Mouse (Mus musculus) megakaryocyte progenitor cell, adult 5-6 weeks (primary cell): ENCODE data around the gene Rem1. TPM values are rescaled to one million over a fixed set of nuclear protein-coding genes. Genes with fewer than 3 reads are reported as not detected.
"Not testable (repeated sequence)": the region's sequence is repeated elsewhere in the genome, so short reads cannot be mapped to it uniquely, and the experiment has no call there.

Experiments used
- ATAC-seq: replicated peaks from 2 replicates; pipeline ENCODE4 v1.8.0; 2016; ENCODE audit warnings: mild to moderate bottlenecking, moderate TSS enrichment, inconsistent platforms; ENCODE audit not compliant: poor library complexity
- total RNA-seq, 2 experiments: library from RNA; stranded (forward) in 1 of 2; stranded (reverse) in 1 of 2; fragments of 157-497, 149-512 nt in 1 of 2; fragments of 200-1000 nt in 1 of 2; gene quantifications; 2 replicates each; pipeline versions ENCODE4 v1.2.3 to v1.2.4; 2015 to 2017

Gene Rem1
- total RNA-seq, 2 experiments from 2014 or later: 0.87 TPM; not detected in 1

DNA sequence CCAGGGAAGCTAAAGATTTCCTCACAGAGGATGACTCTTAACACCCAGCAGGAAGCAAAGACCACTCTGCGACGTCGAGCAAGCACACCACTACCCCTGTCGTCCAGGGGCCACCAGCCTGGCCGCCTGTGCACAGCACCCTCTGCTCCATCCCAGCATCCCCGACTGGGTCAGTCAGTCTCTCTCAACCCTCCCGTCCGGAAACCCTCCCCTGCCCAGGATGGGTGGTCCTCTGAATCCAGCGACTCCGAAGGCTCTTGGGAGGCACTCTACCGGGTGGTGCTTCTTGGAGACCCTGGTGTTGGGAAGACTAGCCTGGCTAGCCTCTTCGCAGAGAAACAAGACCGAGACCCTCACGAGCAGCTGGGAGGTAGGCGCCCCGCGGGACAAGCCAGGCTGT, 1.3 kb downstream of the Rem1 start:
- ATAC-seq: no peak

DNA sequence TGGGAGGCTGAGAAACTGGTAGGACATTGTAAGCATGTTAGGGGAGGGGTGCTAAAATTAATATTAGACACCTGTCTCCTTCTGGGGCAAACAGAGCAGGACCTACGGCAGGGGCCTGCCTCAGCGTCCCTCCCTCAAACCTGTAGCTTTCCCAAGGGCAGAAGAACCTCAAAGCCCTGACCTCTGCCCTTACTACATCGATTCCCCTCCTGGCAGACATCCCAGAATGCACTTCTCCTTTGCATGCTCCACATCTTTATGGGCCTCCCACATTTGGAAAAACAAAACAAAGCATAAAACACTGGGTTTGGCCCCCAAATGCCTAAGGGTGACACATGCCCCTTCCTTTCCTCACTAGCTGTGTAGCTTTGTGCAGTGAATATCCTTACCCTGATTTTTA, 2.5 kb downstream of the Rem1 start:
- ATAC-seq: no peak

DNA sequence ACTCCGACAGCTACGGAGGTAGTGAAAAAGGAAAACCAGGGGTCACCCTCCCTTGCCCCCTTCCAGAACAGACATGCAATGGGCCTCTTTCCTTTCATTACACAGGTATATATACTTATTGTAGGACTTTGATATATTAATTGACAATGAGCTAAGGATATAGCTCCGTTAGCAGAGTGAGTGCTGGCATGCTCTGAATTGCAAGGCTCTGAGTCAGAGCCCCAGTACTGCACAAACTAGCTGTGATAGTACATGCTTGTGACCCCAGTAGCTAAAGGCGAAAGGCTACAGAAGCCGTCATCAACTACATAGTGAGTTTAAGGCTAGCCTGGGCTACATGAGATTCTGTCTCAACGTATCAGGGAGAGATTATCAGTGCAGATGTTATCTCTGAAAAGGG, 3.2 kb downstream of the Rem1 start:
- no peak for ATAC-seq

DNA sequence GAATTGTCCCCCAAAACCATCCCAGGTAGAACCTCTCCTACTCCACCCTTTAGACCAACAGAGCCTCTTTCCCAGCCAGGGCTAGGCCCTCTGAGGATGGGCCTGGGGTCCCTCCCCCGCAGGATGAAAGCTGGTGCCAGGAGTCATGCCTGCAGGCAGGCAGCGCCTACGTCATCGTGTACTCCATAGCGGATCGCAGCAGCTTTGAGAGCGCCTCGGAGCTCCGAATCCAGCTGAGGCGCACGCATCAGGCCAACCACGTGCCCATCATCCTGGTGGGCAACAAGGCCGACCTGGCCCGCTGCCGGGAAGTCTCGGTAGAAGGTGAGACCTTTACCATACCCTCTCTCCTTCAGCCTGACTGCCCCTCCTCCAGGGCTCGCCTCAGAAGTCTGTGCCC, 6.6 kb downstream of the Rem1 start:
- ATAC-seq: no peak

DNA sequence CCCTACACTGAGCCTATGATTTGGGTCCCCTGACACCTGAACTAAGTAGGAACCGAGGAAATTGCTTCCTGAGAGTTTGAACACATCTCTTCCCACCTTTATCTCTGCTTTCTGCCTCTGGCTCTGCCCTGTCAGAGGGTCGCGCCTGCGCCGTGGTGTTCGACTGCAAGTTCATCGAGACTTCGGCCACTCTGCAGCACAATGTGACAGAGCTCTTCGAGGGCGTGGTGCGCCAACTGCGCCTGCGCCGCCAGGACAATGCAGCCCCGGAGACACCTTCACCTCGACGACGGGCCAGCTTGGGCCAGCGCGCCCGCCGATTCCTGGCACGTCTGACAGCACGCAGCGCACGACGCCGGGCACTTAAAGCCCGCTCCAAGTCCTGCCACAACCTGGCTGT, 7.6 kb downstream of the Rem1 start:
- ATAC-seq: no peak

DNA sequence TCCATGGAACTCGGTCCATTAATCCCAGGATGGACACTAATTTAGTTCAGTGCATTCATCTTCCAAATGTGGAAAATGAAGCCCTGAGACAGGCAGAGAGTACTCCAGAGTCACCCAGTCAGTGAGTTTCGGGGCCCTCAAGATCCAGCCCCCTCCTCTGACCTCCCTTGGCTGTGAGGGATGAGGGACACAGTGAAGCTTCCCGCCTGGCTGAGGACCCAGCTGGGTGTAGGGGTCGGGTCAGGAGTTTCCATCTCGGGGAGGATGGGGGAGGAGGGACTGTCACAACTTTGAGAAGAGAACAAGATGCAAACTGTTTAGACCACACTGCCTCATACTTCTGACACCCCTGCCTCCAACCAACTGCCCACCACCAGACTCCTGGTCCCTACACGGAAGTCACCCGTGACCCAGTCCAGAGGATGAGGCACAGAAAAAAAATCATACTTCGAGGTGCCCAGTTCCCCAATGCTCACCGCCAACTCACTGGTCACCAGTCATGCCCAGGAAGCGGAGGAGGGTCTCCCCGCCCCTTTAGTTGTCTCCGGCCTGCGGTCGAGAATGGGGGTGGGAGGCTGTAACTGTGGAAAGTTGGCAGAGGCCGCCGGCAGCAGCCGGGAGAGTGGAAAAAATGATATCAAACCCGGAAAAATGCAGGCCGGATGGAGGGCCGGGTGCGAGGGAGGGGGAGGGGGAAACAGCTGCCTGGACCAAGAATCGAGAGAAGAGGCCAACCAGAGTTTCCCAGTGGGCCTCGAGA, 9.7 kb downstream of the Rem1 start:
- no peak for ATAC-seq

DNA sequence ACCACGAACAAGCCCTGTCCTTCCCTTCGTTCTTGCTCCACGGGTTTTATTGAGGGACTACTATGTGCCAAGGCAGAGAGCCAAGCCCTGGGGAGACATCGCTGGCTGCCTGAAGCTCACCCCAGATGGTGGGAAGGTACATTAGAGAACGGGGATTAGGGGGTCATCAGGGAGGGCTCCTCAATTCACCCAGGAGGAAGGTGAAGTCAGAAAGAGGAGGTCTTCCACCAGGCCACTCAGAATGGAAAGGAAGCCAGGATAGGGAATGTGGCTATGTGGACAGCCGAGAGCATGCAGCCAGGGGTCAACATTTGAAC, 10.2 kb downstream of the Rem1 start:
- no peak for ATAC-seq

DNA sequence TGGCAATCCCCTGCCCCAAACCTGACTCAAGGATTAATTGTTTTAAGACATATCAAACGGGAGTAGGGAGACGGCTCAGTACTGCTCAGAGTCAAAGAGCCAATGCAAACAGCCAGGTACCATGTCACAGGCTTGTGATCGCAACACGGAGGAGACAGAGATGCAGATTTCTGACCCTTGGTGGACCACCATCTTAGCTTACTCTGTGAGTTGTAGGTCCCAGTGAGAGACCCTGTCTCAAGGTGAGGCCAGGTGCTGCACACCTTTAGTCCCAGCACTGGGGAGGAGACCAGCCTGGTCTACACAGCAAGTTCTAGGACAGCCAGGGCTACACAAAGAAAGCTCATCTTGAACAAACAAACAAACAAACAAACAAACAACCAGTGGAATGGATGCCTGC, 10.6 kb downstream of the Rem1 start:
- no peak for ATAC-seq

DNA sequence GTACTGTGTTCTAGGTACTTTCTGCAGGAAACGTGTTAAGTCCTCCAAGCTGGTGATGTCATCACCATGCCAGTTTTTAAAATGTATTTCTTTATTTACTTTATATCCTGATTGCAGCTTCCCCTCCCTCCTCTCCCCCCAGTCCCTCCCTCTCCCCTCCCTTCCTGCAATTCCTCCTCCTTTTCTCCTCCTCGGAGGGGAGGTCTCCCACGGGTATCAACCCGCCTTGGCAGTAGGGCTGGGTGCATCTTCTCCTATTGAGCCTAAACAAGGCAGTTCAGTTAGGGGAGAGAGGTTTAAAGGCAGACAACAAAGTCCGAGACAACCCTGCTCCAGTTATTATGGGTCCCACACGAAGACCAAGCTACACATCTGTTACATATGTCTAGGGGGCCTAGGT, 12.1 kb downstream of the Rem1 start:
- no peak for ATAC-seq

DNA sequence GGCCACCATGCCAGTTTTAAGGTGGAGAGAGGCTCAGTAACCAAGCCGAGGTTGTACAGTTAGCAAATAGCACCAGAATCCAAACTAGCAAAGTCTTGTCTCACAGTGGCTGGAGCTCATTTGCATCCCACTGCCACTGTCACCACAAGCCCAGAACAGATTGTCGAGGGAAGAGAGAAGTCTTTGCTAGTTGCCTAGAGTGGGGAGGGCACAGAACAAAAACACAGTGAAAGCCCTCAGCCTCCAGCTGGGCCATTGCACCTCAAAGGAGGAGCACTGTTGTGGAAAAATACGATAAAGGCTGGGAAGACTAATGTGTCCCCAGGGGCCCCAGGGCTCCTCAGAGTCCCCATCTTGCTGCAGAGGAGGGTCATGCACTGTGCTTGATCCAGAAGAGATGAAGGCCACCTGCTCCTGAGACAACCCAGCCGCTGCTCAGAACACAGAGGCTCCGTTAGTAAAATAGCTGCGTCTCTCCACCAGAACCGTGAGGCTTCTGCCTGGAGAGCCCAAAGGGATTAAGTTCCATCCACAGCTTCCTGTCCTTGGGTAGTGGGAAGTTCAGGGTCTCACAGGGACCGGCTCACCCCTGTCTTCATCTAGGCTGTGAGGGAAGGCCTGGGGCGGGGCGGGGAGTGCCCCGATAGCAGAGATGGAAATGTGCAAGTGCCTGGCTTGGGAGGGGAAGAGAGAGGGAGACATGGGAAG, 12.8 kb downstream of the Rem1 start:
- ATAC-seq: no peak

DNA sequence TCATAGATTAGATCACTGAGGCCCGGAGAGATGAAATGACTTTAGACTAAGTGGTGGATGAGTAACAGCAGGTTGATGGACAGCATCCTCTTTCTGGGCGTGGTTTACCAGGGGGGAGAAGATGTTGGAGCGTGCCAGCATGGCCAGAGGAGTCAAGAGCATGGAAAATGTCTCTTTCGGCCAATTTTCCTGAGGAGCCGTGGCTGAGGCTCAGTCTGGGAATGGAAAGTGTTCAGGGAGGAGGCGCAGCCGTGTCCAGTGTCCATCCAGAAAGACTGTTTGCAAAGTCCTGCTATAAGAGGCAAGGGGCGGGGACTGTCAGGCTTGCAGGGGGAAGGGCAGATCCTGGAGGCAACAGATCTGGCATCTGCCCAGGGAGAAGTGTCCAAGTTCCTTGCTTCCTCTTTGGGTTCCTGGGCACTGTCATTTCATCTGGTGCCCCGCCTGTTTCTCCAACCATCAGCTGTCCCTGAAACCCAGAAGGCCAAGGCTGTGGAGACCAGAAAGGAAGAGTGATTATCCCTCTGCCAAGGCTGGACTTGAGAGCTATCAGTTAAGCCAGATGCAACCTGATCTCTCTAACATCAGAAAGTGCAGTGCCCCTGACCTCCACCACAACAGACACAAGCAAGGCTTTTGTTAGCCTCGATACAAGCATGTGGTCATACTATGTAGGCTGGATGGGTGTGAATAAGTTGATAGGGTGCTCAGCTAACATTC, 26.3 kb downstream of the Rem1 start:
- peak; percentile 73 for ATAC-seq

DNA sequence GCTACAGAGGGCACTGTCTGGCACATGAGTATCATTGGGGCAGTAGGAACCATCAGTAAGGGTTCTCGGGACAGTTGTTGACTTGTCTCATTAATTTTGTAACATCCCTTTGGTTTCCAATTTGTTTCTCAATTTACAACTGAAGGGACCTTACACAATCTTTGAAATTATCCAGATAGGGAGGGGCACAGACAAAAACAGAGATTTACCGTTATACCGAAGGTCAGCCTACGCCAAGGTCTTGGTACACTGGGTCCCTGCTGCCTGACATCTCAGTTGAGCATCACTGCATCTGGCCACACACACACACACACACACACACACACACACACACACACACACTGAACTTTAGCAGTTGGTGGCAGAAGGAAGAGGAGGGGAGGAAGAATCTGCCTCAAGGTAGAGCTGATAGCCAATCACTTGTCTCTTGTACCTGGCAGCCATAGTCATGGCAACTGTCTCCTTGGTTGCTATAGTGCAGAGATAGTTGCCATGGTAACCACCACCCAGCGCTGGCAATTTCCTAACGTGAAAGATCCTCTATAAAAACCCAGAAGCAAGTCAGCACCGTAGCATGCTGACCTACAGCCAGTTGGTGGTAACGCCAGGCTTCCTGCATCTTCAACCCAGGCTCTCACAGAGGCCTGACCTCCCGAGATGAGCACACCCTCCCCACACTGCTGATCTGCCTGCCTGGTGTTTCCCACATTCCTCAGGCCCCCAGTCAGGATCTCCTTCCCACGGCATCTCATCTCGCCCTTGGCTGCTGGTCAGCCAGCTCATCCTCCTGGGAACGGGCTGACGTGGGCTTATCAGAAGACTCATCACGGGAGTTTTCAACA, 27.3 kb downstream of the Rem1 start:
- peak; percentile 51 for ATAC-seq

DNA sequence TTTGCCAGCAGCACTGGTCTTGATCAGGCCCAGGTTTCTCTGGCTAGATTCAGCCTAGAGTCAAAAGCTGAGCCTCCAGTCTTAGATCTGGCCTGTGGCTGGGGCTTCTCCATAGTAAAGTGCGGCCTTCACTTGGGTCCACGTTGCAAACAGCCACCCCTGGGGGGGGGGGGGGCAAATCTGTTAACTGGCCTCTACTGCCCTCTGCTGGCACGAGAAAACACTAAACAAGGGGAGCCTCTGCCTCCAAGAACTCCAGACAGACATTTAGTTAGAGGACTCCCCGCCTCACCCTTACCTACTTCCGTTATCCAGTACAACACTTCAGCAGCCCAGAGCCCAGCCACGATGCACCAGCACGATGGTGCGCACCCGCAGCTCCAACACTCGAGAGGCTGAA, 30.6 kb downstream of the Rem1 start:
- 0 out of 2 replicates have a peak, but pooled peaks have one; percentile 26 for ATAC-seq

DNA sequence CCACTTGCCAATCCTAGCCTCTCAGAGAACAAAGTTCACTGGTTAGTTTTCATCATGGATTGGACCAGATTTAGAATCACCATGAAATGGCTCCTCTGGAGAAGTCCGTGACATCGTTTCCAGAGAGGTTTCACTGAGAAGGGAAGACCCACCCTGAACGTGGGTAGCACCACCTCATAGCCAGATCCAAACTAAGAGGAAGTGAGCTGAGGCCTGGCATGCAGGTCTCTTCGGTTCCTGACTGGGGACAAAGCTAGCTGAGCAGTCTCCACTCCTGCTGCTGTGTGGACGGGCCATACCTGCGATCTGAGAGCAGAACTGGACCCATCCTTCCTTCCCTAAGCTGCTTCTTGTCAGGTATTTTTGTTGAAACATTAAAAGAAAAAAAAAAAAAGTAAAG, 34.4 kb downstream of the Rem1 start:
- peak; percentile 72 for ATAC-seq

DNA sequence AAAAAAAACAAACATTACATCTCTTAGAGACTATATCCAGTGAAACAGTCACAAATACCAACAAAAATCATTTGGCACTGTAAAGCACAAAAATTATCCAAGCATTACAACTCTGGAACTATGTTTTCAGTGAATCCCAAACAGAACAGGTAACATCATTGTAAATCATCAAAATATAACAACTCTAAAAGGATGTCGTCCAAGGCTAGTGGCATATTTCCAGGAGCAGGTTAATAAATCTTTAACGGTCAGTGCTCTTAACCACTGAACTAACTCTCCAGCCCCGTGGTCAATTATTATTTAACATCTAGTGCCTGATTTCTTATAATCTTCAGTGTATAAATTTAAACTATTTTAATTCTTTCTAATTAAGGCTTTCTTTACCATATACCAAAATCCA, 39.4 kb downstream of the Rem1 start:
- not testable (repeated sequence) for ATAC-seq

DNA sequence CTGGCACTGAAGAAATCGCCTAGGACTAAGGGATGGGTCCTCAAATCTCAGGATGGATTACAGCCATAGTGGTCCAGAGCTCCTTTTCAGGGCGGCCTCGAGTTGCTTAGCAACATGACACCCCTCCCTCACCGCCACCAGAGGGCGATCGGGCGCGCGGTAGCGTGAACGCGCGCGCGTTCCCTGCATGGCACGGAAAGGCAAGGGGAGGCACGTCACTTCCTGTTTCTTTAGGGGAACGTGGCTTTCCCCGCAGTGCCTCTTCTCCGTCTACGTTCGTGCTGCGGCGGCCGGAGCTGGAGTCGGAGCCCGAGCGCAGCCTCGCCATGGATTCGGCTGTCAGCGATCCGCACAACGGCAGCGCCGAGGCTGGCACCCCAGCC, 42.5 kb downstream of the Rem1 start, which contains the start of gene H13:
H13 (plus strand) TSS at position 206 of the 383 bp plus-strand sequence.
- peak; percentile 92 for ATAC-seq

DNA sequence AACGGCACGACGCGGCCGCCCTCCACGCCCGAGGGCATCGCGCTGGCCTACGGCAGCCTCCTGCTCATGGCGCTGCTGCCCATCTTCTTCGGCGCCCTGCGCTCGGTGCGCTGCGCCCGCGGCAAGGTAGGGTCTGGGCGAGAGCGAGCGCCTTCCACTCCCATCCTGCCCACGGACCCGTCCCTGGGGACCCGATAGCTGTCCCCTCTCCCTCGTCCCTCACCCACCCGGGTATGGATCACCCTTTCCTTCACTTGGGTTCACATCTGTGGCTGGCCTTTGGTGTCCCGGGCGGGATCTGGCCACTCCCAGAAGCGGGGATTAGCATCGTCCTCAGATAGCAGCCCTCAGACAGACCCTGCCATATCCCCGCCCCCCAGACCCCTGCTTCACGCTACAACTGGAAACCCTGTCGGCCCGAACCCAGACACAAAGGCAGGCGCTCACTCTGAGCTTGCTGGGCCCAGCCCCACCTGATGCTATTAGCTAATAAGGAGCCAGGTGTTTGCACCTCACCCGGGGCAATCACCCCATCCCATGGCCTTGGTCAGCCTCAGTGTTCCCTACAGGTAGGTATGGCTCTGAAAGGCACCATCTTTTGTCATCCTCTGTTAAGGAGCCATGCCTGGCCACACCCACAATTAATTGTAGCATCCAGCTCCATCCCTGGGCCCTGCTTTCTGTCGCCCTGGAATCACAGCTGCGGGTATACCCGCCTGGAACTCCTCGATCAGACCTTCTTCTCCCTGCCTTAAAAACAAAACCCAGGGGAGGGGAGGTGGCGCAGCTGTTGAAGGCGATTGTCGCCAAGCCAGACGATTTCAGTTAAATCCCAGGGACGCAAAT, 43.1 kb downstream of the Rem1 start:
- ATAC-seq: no peak

DNA sequence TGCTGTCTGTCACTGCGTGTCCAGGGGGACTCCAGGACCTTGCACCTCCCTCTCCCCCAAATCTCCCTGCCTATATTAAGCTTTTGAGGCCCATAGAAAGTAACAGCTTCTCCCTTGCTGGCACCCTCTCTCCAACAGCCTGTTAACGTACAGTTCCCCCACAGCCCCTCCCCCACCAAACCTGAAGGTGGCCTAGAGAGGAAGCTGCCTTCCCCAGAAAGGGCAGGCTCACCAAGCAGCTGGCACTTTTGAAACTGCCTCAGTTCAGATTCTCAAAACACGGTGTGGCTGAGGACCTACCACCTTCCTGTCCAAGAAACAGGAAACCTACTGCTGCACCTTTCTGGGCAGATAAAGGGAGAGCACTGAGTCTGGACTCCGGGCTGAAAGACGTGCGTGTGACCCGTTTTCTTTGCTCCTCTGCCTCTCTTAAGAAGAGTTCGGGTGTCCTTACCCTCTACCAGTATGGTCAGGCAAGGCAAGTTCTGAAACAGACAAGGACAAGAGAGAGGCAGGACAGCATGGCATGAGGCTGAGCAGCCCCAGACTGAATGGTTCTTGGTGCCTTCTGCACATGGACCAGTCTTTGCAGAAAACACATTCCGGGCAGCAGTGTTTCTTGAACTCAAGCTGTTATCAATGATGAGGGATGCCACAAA, 44.4 kb downstream of the Rem1 start:
- peak; percentile 44 for ATAC-seq

DNA sequence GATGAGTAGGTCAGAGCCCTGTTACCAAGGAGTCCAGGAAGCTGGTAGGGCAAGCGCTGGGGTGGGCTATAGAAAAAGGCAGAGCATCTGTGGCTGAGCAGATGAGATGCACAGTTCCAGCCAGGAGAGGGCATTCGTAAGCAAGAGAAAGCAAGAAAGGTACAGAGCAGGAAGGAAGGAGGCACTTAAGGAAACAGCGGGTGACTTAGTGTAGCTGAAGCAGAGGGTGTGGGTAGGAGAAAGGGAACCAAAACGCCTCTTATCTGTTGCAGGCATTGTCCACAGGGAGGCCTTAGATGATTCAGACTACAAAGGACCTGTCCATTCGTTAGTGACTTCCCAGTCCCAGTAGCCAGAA, 44.9 kb downstream of the Rem1 start:
- peak; percentile 74 for ATAC-seq

DNA sequence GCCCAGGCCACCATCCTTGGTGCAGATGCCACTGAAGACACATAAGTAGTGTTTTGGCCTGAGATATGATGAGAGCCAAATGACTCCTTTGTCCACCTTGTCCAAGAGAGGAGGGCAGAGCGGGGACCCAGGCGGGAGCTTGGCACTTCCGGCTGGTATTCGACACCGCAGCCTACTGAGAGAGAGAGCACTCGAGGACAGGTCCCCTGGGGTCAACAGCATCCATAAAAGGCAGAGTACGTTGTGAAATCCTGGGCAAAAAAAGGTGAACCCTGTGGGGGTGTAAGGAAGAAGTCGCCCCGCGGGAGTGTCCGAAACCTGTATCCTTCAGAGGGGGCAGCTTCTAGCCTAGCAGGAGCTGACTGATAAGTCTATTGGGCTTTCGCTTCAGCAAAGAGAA, 45.4 kb downstream of the Rem1 start:
- no peak for ATAC-seq
